Mouse (Mus musculus) stomach, embryonic 14.5 days (tissue): ENCODE measurements at regions not wholly inside any gene's neighbourhood (a gene's known extent, or its start where the extent isn't known, plus 50 kb on each side); places are given as distances from the start of the nearest gene placed in this dataset.

ENCODE experiments used
- ATAC-seq: fragments of 200-750 bp; cut with Nextera tagmentation; 2 replicates; pipeline ENCODE4 v1.8.0; 2017; ENCODE audit warnings: low read depth, moderate TSS enrichment; ENCODE audit not compliant: insufficient number of reproducible peaks, insufficient read depth, low FRiP score
- H3K27ac ChIP-seq: fragments of 300-500 bp; sonication (generic); 2 replicates; pipeline ENCODE4 v1.5.1; 2014; ENCODE audit warnings: mild to moderate bottlenecking, low read length, moderate library complexity, mixed read lengths
- H3K27me3 ChIP-seq: fragments of 300-500 bp; sonication (generic); 2 replicates; pipeline ENCODE4 v1.6.1; 2014; ENCODE audit warnings: low read length, control low read depth, mixed read lengths; ENCODE audit not compliant: control insufficient read depth, insufficient read depth
- H3K36me3 ChIP-seq: fragments of 300-500 bp; sonication (generic); 2 replicates; pipeline ENCODE4 v1.6.1; 2014; ENCODE audit warnings: mild to moderate bottlenecking, control low read depth, low read length, moderate library complexity, mixed read lengths; ENCODE audit not compliant: control insufficient read depth, insufficient read depth
- H3K4me1 ChIP-seq: fragments of 300-500 bp; sonication (generic); 2 replicates; pipeline ENCODE4 v1.6.1; 2014; ENCODE audit warnings: low read length, control low read depth, mixed read lengths; ENCODE audit not compliant: control insufficient read depth, insufficient read depth
- H3K4me2 ChIP-seq: fragments of 300-500 bp; sonication (generic); replicated peaks from 2 replicates; pipeline ENCODE4 v1.6.1; 2014; ENCODE audit warnings: low read depth, low read length, control low read depth
- H3K4me3 ChIP-seq: fragments of 300-500 bp; sonication (generic); 2 replicates; pipeline ENCODE4 v1.5.1; 2014; ENCODE audit warnings: low read depth, low read length, control low read depth
- H3K9ac ChIP-seq: fragments of 300-500 bp; sonication (generic); replicated peaks from 2 replicates; pipeline ENCODE4 v1.6.1; 2014; ENCODE audit warnings: low read depth, mild to moderate bottlenecking, control low read depth, low read length, moderate library complexity, mixed read lengths
- H3K9me3 ChIP-seq: fragments of 300-500 bp; sonication (generic); 2 replicates; pipeline ENCODE4 v1.6.1; 2016; ENCODE audit warnings: low read depth, low read length, control low read depth; ENCODE audit not compliant: control insufficient read depth
- WGBS: fragments of 180-500 bp; shearing (Covaris S2); extraction: QIAGEN DNeasy Blood & Tissue Kit; methylation state at CpG from one replicate; pipeline ENCODE4 v1.1.7; 2014; 5-methylcytosine and 5-hydroxymethylcytosine counted together

- no peaks in the 10 kb centered on the region for H3K9me3 ChIP-seq
- H3K4me2 ChIP-seq, result no peak overlapping the region
- H3K36me3 ChIP-seq, result no peaks in the 10 kb centered on the region
- H3K27me3 ChIP-seq, result no peaks in the 10 kb centered on the region
- H3K4me1 ChIP-seq, result no peaks in the 10 kb centered on the region
- no peak overlapping the region for H3K27ac ChIP-seq
- no peak overlapping the region for H3K9ac ChIP-seq
- no peak overlapping the region for H3K4me3 ChIP-seq
- ATAC-seq, result no peak
- 64% methylated on average over 4 of the region's 4 CpGs for WGBS
Measured at GRCm38 (mm10) chr12:92152043-92152921, 303.3 kb upstream of the Sel1l start.

- no peak for ATAC-seq
- no peaks in the 10 kb centered on the region for H3K9me3 ChIP-seq
- H3K9ac ChIP-seq, result no peak overlapping the region
- 61% methylated on average over 4 of the region's 4 CpGs for WGBS
- no peaks in the 10 kb centered on the region for H3K27me3 ChIP-seq
- H3K36me3 ChIP-seq, result no peaks in the 10 kb centered on the region
- no peaks in the 10 kb centered on the region for H3K4me1 ChIP-seq
- no peak overlapping the region for H3K27ac ChIP-seq
- no peak overlapping the region for H3K4me3 ChIP-seq
- H3K4me2 ChIP-seq, result no peak overlapping the region
Measured at GRCm38 (mm10) chr12:92137539-92137938, 288.6 kb upstream of the Sel1l start.

- no peak overlapping the region for H3K4me2 ChIP-seq
- no peaks in the 10 kb centered on the region for H3K4me1 ChIP-seq
- H3K27ac ChIP-seq, result no peak overlapping the region
- WGBS, result 81% methylated on average over 6 of the region's 6 CpGs
- H3K36me3 ChIP-seq, result no peaks in the 10 kb centered on the region
- ATAC-seq, result no peak
- H3K4me3 ChIP-seq, result no peak overlapping the region
- H3K27me3 ChIP-seq, result no peaks in the 10 kb centered on the region
- no peak overlapping the region for H3K9ac ChIP-seq
- H3K9me3 ChIP-seq, result no peaks in the 10 kb centered on the region
Measured at GRCm38 (mm10) chr12:92127648-92128047, 278.7 kb upstream of the Sel1l start.

GRCm38 (mm10) chr12:92120164-92120815 is 271.3 kb upstream of the Sel1l start:
- H3K27me3 ChIP-seq, result no peaks in the 10 kb centered on the region
- H3K36me3 ChIP-seq, result no peaks in the 10 kb centered on the region
- ATAC-seq, result no peak
- WGBS, result 69% methylated on average over 6 of the region's 6 CpGs
- H3K4me3 ChIP-seq, result no peak overlapping the region
- H3K4me2 ChIP-seq, result no peak overlapping the region
- no peaks in the 10 kb centered on the region for H3K9me3 ChIP-seq
- H3K9ac ChIP-seq, result no peak overlapping the region
- H3K4me1 ChIP-seq, result no peaks in the 10 kb centered on the region
- H3K27ac ChIP-seq, result no peak overlapping the region

GRCm38 (mm10) chr12:92109615-92110014 is 260.7 kb upstream of the Sel1l start:
- no peaks in the 10 kb centered on the region for H3K9me3 ChIP-seq
- no peak overlapping the region for H3K4me3 ChIP-seq
- 59% methylated on average over 3 of the region's 3 CpGs for whole genome bisulfite sequencing
- no peak overlapping the region for H3K27ac ChIP-seq
- H3K4me2 ChIP-seq, result no peak overlapping the region
- no peaks in the 10 kb centered on the region for H3K36me3 ChIP-seq
- H3K4me1 ChIP-seq, result no peaks in the 10 kb centered on the region
- no peak for ATAC-seq
- no peak overlapping the region for H3K9ac ChIP-seq
- no peaks in the 10 kb centered on the region for H3K27me3 ChIP-seq

- H3K4me1 ChIP-seq, result no peaks in the 10 kb centered on the region
- 82% methylated on average over 4 of the region's 4 CpGs for WGBS
- H3K9ac ChIP-seq, result no peak overlapping the region
- ATAC-seq, result no peak
- H3K36me3 ChIP-seq, result no peaks in the 10 kb centered on the region
- no peak overlapping the region for H3K4me3 ChIP-seq
- no peak overlapping the region for H3K4me2 ChIP-seq
- no peak overlapping the region for H3K27ac ChIP-seq
- H3K27me3 ChIP-seq, result no peaks in the 10 kb centered on the region
- H3K9me3 ChIP-seq, result no peaks in the 10 kb centered on the region; the same call in 1 of the 2 replicates
Measured at GRCm38 (mm10) chr12:92100080-92100479, 251.1 kb upstream of the Sel1l start.

GRCm38 (mm10) chr12:92092794-92093365 is 243.9 kb upstream of the Sel1l start:
- WGBS, result 56% methylated on average over 10 of the region's 10 CpGs
- no peak overlapping the region for H3K4me3 ChIP-seq
- no peaks in the 10 kb centered on the region for H3K27me3 ChIP-seq
- no peaks in the 10 kb centered on the region for H3K4me1 ChIP-seq
- H3K9ac ChIP-seq, result no peak overlapping the region
- no peak overlapping the region for H3K27ac ChIP-seq
- no peak overlapping the region for H3K4me2 ChIP-seq
- H3K36me3 ChIP-seq, result no peaks in the 10 kb centered on the region
- no peak for ATAC-seq
- no peaks in the 10 kb centered on the region for H3K9me3 ChIP-seq

GRCm38 (mm10) chr12:92073209-92073608 is 224.3 kb upstream of the Sel1l start:
- H3K4me2 ChIP-seq, result no peak overlapping the region
- H3K27ac ChIP-seq, result no peak overlapping the region
- H3K36me3 ChIP-seq, result no peaks in the 10 kb centered on the region
- no peak for ATAC-seq
- no peak overlapping the region for H3K9ac ChIP-seq
- WGBS, result 85% methylated on average over 10 of the region's 10 CpGs
- no peaks in the 10 kb centered on the region for H3K27me3 ChIP-seq
- no peaks in the 10 kb centered on the region for H3K4me1 ChIP-seq
- H3K9me3 ChIP-seq, result no peaks in the 10 kb centered on the region
- H3K4me3 ChIP-seq, result no peak overlapping the region
